Mouse (Mus musculus) frontal cortex, adult 2 months (tissue): Measurements from ENCODE around the gene Olfr560. TPM values are rescaled to one million over a fixed set of nuclear protein-coding genes. Genes with fewer than 3 reads are reported as not detected.

Source experiments
- DNase-seq, 2 experiments: peaks; one replicate each; pipeline ENCODE4 v3.0.0; 2022; ENCODE audit warnings: low spot score in 1 of 2; ENCODE audit errors: extremely low spot score in 1 of 2
- polyA plus RNA-seq: library from polyadenylated mRNA; depleted of rRNA; stranded (reverse); fragments of >200 nt; gene quantifications from 2 replicates; pipeline ENCODE4 v1.2.3, GENCODE M21; 2012; rRNA removed

The Olfr560 gene
- 0.14 and 0.21 TPM in 2 replicates for polyA plus RNA-seq

DNA sequence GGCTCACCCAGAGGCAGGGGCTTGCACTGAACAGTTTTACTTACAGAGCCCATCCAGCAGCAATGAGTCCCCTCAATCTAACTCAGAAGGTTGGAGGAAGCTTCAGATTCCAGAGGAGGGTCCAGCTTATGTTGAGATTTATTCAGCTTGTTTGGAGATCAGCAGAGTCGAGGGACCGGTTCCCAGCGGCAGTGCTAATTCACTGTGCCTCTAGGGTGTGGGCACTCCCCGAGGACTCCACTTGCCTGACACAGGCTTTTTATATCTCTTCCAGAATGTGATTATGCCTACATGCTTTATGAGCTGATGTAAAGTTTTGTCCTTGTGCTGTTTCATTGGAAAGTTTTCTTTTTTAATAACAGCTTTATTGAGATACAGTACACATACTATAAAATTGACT lies at the start of gene Olfr560, which contains the start of gene Olfr78:
Gene Olfr560 (minus strand): TSS at position 101 of the 400 bp plus-strand sequence.
Gene Olfr78 (minus strand): TSS at position 206 of the 400 bp plus-strand sequence.
- DNase-seq, result no peak

DNA sequence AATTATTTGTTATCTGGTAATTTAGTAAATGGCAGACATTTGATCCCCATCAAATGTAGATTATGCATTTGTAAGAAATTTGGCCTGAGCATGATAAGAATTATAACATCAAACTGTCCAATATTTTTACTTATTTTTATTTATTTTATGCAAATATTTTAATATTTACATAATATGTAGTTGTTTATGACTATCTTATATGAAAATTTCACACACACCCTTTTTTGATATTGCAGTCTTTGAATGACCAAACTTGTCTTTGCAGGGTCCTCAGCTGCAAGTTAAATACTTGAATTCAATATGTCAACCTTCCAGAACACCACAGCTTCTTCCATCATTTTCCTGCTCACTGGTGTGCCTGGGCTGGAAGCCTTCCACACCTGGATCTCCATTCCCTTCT lies 44.0 kb upstream of the Olfr560 start, which contains the start of gene Olfr564:
Gene Olfr564 (plus strand): TSS at position 301 of the 400 bp plus-strand sequence.
- DNase-seq, result no peak

DNA sequence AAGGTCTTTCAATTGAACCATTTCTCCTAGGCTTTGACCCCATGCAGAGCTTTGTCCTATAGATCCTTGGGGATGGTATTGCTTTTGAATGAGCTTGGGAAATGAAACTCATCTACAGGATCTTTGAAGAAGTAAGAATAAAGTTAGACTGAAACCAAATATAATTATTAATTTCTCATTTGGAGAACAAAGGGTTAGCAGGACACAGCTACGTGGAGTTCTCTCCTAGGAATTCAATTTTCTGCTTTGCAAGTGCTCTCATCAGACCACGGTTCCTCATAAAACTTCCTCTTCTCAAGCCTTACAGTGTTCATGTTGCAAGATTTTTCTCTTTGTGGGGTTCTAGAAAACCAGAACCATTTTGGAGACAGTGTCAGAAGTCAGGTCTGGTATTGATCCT lies 11.8 kb upstream of the Olfr560 start, which contains the start of gene Olfr561:
Gene Olfr561 (plus strand): TSS at position 301 of the 400 bp plus-strand sequence.
- DNase-seq, result no peak

DNA sequence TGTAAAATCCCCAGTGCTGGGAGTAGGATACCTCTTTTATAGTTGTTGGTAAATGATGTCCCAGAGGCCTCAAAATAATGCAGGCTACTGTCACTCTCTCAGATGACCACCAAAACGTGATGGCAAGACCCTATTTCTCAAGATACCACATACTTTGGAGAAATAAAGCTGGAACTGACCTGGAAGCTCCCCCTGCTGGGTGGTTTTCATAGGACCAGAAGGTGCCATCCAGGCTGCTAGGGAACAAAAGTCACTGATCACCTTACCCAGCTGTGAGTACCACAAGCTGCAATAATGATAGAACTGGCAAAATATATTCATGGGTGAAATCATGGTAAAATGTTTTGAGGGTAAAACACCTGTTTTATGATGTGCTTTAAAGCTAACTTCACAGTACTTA lies 7.1 kb downstream of the Olfr560 start:
- peak in 1 of 2 experiments; percentile 1 for DNase-seq

DNA sequence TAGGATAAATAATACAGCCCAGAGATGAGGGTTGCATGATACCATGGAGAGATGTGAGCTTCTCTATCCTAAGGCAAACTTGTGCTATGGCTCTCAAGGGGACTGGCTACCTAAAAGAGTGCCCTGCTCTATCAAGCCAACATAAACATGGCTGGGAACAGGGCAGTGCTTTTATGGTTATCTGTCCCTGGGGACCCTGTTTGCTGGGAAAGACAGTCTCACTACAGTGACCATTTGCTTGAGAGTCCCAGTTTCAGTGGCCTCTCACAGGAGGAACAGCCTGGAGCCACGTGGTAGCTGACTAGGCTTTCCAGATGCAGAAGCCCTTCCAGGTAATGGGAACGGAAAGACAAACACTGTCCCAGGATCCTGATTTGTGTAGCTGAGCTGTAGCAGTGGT lies 21.5 kb downstream of the Olfr560 start:
- no peak for DNase-seq

DNA sequence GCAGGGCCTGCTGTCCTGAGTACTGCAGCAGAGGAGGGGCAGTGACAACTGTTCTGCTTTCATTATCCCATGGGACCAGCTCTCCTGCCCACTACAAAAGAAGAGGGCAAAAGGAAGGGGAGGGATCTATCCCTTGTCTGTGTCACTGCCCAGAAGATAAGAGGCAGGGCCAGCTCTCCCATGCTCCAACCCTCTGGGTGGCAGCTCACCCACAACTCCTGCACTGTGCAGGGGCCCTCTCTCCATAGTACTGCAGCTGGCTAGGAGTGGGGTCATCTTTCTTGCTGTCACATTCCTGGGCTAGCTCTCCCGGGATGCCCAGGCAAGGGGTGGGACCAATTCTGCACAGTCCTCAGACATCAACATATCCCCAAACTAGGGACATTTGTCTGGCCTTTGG lies 25.4 kb downstream of the Olfr560 start:
- DNase-seq, result no peak

DNA sequence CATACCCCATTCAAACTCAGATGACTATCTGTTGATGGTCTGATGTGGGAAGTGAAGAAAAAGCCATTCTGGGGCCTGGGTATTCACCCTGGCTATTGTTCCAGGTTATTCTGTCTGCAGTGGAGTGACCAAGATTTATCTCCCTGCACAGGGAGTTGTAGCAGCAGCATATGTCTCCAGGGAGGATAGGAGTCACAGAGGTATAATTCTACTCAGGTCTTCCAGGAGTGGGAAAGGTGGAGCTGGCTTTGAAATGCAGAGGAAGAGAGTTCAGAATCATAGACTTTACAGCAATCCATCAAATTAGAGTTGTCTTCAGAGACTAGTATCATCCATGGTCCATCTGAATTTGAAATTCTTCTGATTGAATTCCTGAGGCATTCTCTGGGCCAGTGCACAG lies 31.8 kb downstream of the Olfr560 start, which contains the start of gene Olfr559:
Gene Olfr559 (minus strand): TSS at position 101 of the 400 bp plus-strand sequence.
- no peak for DNase-seq

DNA sequence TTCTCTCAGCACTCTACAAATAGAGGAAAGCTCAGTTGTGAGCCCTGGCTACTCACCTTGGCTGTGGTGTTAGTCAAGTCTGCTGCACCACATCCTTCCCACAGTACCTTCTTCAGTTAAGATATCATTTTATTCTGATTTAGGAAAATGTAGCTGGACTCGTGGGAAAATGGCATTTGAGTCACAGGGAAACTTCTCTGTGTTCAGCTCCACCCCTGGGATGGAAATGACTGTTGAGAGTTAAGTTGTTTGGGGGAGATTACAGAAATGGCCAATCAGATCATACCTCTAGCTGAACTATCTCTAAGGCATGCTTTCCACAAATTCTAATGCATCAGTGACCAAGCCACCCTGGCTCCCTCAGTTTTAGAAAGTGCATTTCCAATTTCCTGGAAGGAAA lies 40.2 kb downstream of the Olfr560 start, which contains the start of gene Olfr33:
Gene Olfr33 (minus strand): TSS at position 101 of the 400 bp plus-strand sequence.
- no peak for DNase-seq

DNA sequence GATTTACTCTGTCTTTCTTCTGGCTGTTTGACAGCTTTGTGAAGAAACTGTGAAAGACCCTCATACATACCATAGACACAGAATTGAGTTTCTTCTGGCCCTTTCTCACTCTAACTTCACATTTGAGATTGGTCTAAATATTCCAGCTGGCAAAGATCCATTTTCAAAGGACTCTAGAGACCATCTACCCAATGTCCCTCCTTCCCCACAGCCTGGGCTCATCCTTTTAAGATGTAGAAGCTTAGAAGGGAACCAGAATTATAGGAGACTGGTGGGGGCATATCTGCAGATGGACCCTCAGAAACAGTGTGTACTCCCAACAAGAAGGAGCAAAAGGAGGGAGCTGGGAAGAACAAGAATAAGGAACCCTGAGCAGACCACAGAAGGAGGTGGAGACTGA lies 57.3 kb downstream of the Olfr560 start, which contains the start of gene Olfr558:
Gene Olfr558 (plus strand): TSS at position 301 of the 400 bp plus-strand sequence.
- no peak for DNase-seq

Other genes with a start within 250 kb of the Olfr560 start
- not detected in 2 replicates for gene Olfr547, start 224.6 kb downstream of the Olfr560 start, polyA plus RNA-seq
- gene Olfr548-ps1, start 218.5 kb downstream of the Olfr560 start, polyA plus RNA-seq, result not detected in 2 replicates
- gene Olfr549, start 209.5 kb downstream of the Olfr560 start, polyA plus RNA-seq, result 0.08 TPM in 1 of 2 replicates, not detected in the other
- 2.3 and 2.8 TPM in 2 replicates for gene Trim21, start 193.9 kb downstream of the Olfr560 start, polyA plus RNA-seq
- 0.04 TPM in 1 of 2 replicates, not detected in the other for gene Olfr550, start 187.9 kb downstream of the Olfr560 start, polyA plus RNA-seq
- gene Olfr551, start 167.5 kb downstream of the Olfr560 start, polyA plus RNA-seq, result not detected in 2 replicates
- gene Olfr552, start 161.6 kb downstream of the Olfr560 start, polyA plus RNA-seq, result not detected in 2 replicates
- gene Olfr553, start 141.1 kb downstream of the Olfr560 start, polyA plus RNA-seq, result not detected in 2 replicates
- not detected in 2 replicates for gene Olfr554, start 120.9 kb downstream of the Olfr560 start, polyA plus RNA-seq
- gene Olfr555, start 100.5 kb downstream of the Olfr560 start, polyA plus RNA-seq, result not detected in 2 replicates
- gene Olfr556, start 94.5 kb downstream of the Olfr560 start, polyA plus RNA-seq, result not detected in 2 replicates
- gene Trim68, start 72.0 kb downstream of the Olfr560 start, polyA plus RNA-seq, result 16.2 and 16.3 TPM in 2 replicates
- not detected in 2 replicates for gene Olfr557, start 63.5 kb downstream of the Olfr560 start, polyA plus RNA-seq
- 0.67 and 0.68 TPM in 2 replicates for gene Olfr558, start 57.2 kb downstream of the Olfr560 start, polyA plus RNA-seq
- gene Olfr33, start 40.3 kb downstream of the Olfr560 start, polyA plus RNA-seq, result not detected in 2 replicates
- not detected in 2 replicates for gene Olfr559, start 31.9 kb downstream of the Olfr560 start, polyA plus RNA-seq
- 4.4 and 5.7 TPM in 2 replicates for gene Olfr78, start 105 bp upstream of the Olfr560 start, polyA plus RNA-seq
- gene Olfr561, start 11.9 kb upstream of the Olfr560 start, polyA plus RNA-seq, result not detected in 2 replicates
- gene Olfr564, start 44.1 kb upstream of the Olfr560 start, polyA plus RNA-seq, result not detected in 2 replicates
- 0.11 TPM in 1 of 2 replicates, not detected in the other for gene Olfr566, start 99.4 kb upstream of the Olfr560 start, polyA plus RNA-seq
- gene Olfr568, start 117.8 kb upstream of the Olfr560 start, polyA plus RNA-seq, result not detected in 2 replicates
- gene Olfr569, start 131.5 kb upstream of the Olfr560 start, polyA plus RNA-seq, result not detected in 2 replicates
- gene Olfr570, start 135.2 kb upstream of the Olfr560 start, polyA plus RNA-seq, result not detected in 2 replicates
- gene Olfr571, start 158.2 kb upstream of the Olfr560 start, polyA plus RNA-seq, result not detected in 2 replicates
- not detected in 2 replicates for gene Olfr572, start 165.0 kb upstream of the Olfr560 start, polyA plus RNA-seq
- not detected in 2 replicates for gene Olfr573-ps1, start 183.2 kb upstream of the Olfr560 start, polyA plus RNA-seq
- not detected in 2 replicates for gene Olfr574, start 189.1 kb upstream of the Olfr560 start, polyA plus RNA-seq
- gene Olfr575, start 199.4 kb upstream of the Olfr560 start, polyA plus RNA-seq, result not detected in 2 replicates
- gene Olfr576, start 203.3 kb upstream of the Olfr560 start, polyA plus RNA-seq, result not detected in 2 replicates
- not detected in 2 replicates for gene Olfr577, start 216.6 kb upstream of the Olfr560 start, polyA plus RNA-seq
- gene Olfr578, start 230.0 kb upstream of the Olfr560 start, polyA plus RNA-seq, result not detected in 2 replicates